Comparison of ENCODE assay signal across 25 mouse cellular contexts in genomic region chrX:73225365-73225764, GRCm38 (mm10). TPM values are rescaled to one million over a fixed set of nuclear protein-coding genes. Genes with fewer than 3 reads are reported as not detected.
DNase-seq lines count a peak whose midpoint lies in the region; ATAC-seq and TF ChIP-seq lines count a peak whose summit lies in the region.
"Had no signal": no experiment of that assay in that cellular context is flagged by ENCODE, and none has a peak within 500 bp of the region (broad histone marks: within the 10 kb centered on the region; RNA-seq: fewer than 3 reads in every experiment).

No protein-coding gene starts in this region.

- no peaks in the 10 kb centered on the region for H3K9me3 ChIP-seq in lung, postnatal 0 days (ENCODE audit: low read length)
- H3K9me3 ChIP-seq in CH12.LX (replicated peaks; ENCODE audit: low read length) = no peaks in the 10 kb centered on the region
- no peaks in the 10 kb centered on the region for H3K9me3 ChIP-seq in MEL (replicated peaks; ENCODE audit: insufficient read depth, low read length)
- H3K9me3 ChIP-seq: G1E had no signal

- WGBS in lung, postnatal 0 days = 30% methylated on average over 1 of the region's 1 CpGs

- H3K9ac ChIP-seq in lung, postnatal 0 days (replicated peaks; ENCODE audit: low read depth) = no peak overlapping the region
- H3K9ac ChIP-seq in CH12.LX (ENCODE audit: insufficient read depth, low read depth) = no peak overlapping the region
- no peak overlapping the region for H3K9ac ChIP-seq in MEL (ENCODE audit: control insufficient read depth, low read depth, low read length, poor library complexity, severe bottlenecking)

- TF ChIP-seq POLR2A in CH12.LX (IDR thresholded peaks at IDR 0.05; ENCODE audit: low read depth, low read length) (no peak), MEL (IDR thresholded peaks at IDR 0.05; ENCODE audit: control insufficient read depth in 1 of 2, insufficient read depth in 1 of 2, low read depth in 1 of 2, low read length in 2 of 2, poor library complexity in 1 of 2) (no peak)

- H3K36me3 ChIP-seq in lung, postnatal 0 days (ENCODE audit: insufficient read depth, low read length) = no peaks in the 10 kb centered on the region
- H3K36me3 ChIP-seq in CH12.LX (replicated peaks in 1 of 2; ENCODE audit: control insufficient read depth in 1 of 2, insufficient read depth in 1 of 2, low read length in 1 of 2) (no peaks in the 10 kb centered on the region), MEL (ENCODE audit: control insufficient read depth in 1 of 2, insufficient read depth in 2 of 2, low read length in 2 of 2) (peaks cover 0 to 8% of the 10 kb centered on the region in 2 experiments; a peak in 2 of 4 replicates)
- H3K36me3 ChIP-seq: G1E had no signal

- in situ Hi-C loops in CH12.LX (cut with MboI; ENCODE audit: low pct_ligation_motif_present, low pct_unique_long_range_greater_than_20kb, low sequenced_read_pairs) = loop anchor here (25.0 kb wide), 1 partner anchor 187 kb away; the partner anchor contains the start of gene Zfp92

- ATAC-seq in lung, postnatal 0 days = no peak
- ATAC-seq: activated CD4-positive, CD25-positive, alpha-beta regulatory T cell, adult 4 months; CD4-positive, CD25-positive, alpha-beta regulatory T cell, adult 4 months; Patski had no signal

- 0 out of 2 replicates have a peak, but pooled peaks cover 2% of the 10 kb centered on the region for H3K27me3 ChIP-seq in lung, postnatal 0 days (replicated peaks; ENCODE audit: insufficient read depth, low read length)
- H3K27me3 ChIP-seq in CH12.LX (replicated peaks) (no peaks in the 10 kb centered on the region), MEL (ENCODE audit: control insufficient read depth in 1 of 2, insufficient read depth in 2 of 2, low read length in 2 of 2) (no peaks in the 10 kb centered on the region)

- intact Hi-C loops in left cerebral cortex, postnatal 4 days (cut with DNase I) = no loop called here

- dilution Hi-C loops in CH12.LX (cut with MboI; ENCODE audit: extremely low pct_ligation_motif_present, extremely low pct_unique_long_range_greater_than_20kb, low sequenced_read_pairs) = no loop called here

- no peak for TF ChIP-seq CTCF in lung, postnatal 0 days (IDR thresholded peaks at IDR 0.05)
- TF ChIP-seq CTCF in CH12.LX (conservative IDR thresholded peaks at IDR 0.05 in 1 of 2, IDR thresholded peaks at IDR 0.05 in 1 of 2; ENCODE audit: low read depth in 2 of 2, low read length in 2 of 2) (no peak), MEL (IDR thresholded peaks at IDR 0.05 in 2 of 3, conservative IDR thresholded peaks at IDR 0.05 in 1 of 3; ENCODE audit: control insufficient read depth in 1 of 3, insufficient read depth in 1 of 3, low read depth in 2 of 3, low read length in 3 of 3, poor library complexity in 1 of 3, severe bottlenecking in 1 of 3) (no peak)

- H3K79me2 ChIP-seq in CH12.LX (replicated peaks; ENCODE audit: control insufficient read depth, extremely low read depth, insufficient read depth, poor library complexity, severe bottlenecking) (no peaks in the 10 kb centered on the region), MEL (ENCODE audit: control insufficient read depth, insufficient read depth, low read length, poor library complexity) (peaks cover 2% of the 10 kb centered on the region; the same call in 1 of the 2 replicates)

- H3K4me3 ChIP-seq in lung, postnatal 0 days (ENCODE audit: low read depth, low read length) = no peak overlapping the region
- H3K4me3 ChIP-seq in CH12.LX (replicated peaks in 1 of 3; ENCODE audit: low read depth in 2 of 3, low read length in 2 of 3, poor library complexity in 1 of 3) (no peak overlapping the region), MEL (ENCODE audit: control insufficient read depth in 1 of 2, insufficient read depth in 1 of 2, low read depth in 2 of 2, low read length in 2 of 2) (no peak overlapping the region)

- H3K27ac ChIP-seq in lung, postnatal 0 days (ENCODE audit: low read length) = no peak overlapping the region
- no peak overlapping the region for H3K27ac ChIP-seq in CH12.LX (ENCODE audit: insufficient read depth, low read depth)
- H3K27ac ChIP-seq in MEL (ENCODE audit: control insufficient read depth, low read depth, low read length) = no peak overlapping the region

- TF ChIP-seq RAD21 in CH12.LX (IDR thresholded peaks at IDR 0.05; ENCODE audit: low read depth, low read length) (no peak), MEL (IDR thresholded peaks at IDR 0.05; ENCODE audit: low read depth, low read length) (no peak)

- TF ChIP-seq EP300 in lung, postnatal 0 days (IDR thresholded peaks at IDR 0.05) = no peak
- TF ChIP-seq EP300 in CH12.LX (IDR thresholded peaks at IDR 0.05; ENCODE audit: low read length) (no peak), MEL (IDR thresholded peaks at IDR 0.05; ENCODE audit: low read depth in 1 of 2, low read length in 2 of 2) (no peak)

- no peaks in the 10 kb centered on the region for H3K4me1 ChIP-seq in lung, postnatal 0 days (ENCODE audit: insufficient read depth, low read depth, low read length)
- H3K4me1 ChIP-seq in CH12.LX (ENCODE audit: control insufficient read depth in 1 of 2, insufficient read depth in 2 of 2) (no peaks in the 10 kb centered on the region), MEL (ENCODE audit: control insufficient read depth in 1 of 2, insufficient read depth in 2 of 2, low read length in 2 of 2) (peaks cover 3% of the 10 kb centered on the region in 2 experiments; a peak in 2 of 4 replicates)

- H3K4me2 ChIP-seq in lung, postnatal 0 days (replicated peaks; ENCODE audit: low read depth, low read length) = no peak overlapping the region
- H3K4me2 ChIP-seq in CH12.LX (ENCODE audit: insufficient read depth, low read depth, poor library complexity, severe bottlenecking) = no peak overlapping the region

- peak; percentile 2 for DNase-seq in lung, postnatal 0 days (ENCODE audit: low spot score)
- DNase-seq in lung, postnatal 25 days (ENCODE audit: low spot score) = no peak
- DNase-seq in CH12.LX (ENCODE audit: extremely low read depth) (no peak), MEL (ENCODE audit: low read depth, low spot score) (no peak)
- DNase-seq in retina, embryonic 14.5 days (ENCODE audit: low spot score) = no peak
- DNase-seq in left cerebral cortex, postnatal 4 days = no peak
- DNase-seq: adrenal gland, adult 2 months; adrenal gland, adult 8-10 months; adrenal gland, postnatal 10 days; adrenal gland, postnatal 14 days; adrenal gland, postnatal 25 days; adrenal gland, postnatal 36 days; B cell, adult 2 months; cerebellum, adult 11 months; cerebellum, adult 11-12 months; cerebellum, adult 18-20 months; cerebellum, adult 2 months; cerebellum, adult 8-10 months had no signal

TF ChIP-seq in CH12.LX, 34 proteins besides CTCF, POLR2A, EP300 and RAD21 (continues in another document):
- TF ChIP-seq RCOR1 (conservative IDR thresholded peaks at IDR 0.05; ENCODE audit: low read depth, low read length) = no peak

TF ChIP-seq in MEL, 35 proteins besides CTCF, POLR2A, EP300 and RAD21:
- TF ChIP-seq E2F4 (IDR thresholded peaks at IDR 0.05; ENCODE audit: borderline replicate concordance, low read depth, low read length) (no peak), TBP (IDR thresholded peaks at IDR 0.05; ENCODE audit: low read depth, low read length) (peak; percentile 66)

RNA-seq across cellular contexts. Expression of gene F8a, which starts 2.7 kb away (rescaled TPM):
- 15.4 and 16.1 TPM in 2 replicates for polyA plus RNA-seq in lung, postnatal 0 days (2015; fragmentation: Nextera tagmentation; extraction: Ambion mirVana)
- total RNA-seq in CH12.LX (2012; rRNA removed) (3.5 and 4.9 TPM in 2 replicates), CH12.LX (2014; rRNA removed) (3.5 and 4.9 TPM in 2 replicates), MEL (2012; rRNA removed) (3.3 and 3.4 TPM in 2 replicates)
- polyA plus RNA-seq in CH12.LX (2012; ENCODE audit: insufficient read length, low read depth) (3.7 and 5.0 TPM in 2 replicates), MEL (2012; ENCODE audit: insufficient read depth in 1 of 2, insufficient read length in 2 of 2, low read depth in 1 of 2, low replicate concordance in 2 of 2, missing spikeins in 1 of 2) (1 to 10 TPM in 1 of 2 experiments, not detected in 1; 6.0 TPM)
- total RNA-seq in left cerebral cortex, postnatal 4 days (2021) = 10 to 100 TPM; 16.2 to 17.1 TPM

RNA-seq across cellular contexts. Expression of gene Xlr4b, which starts 11.2 kb away (rescaled TPM):
- polyA plus RNA-seq in lung, postnatal 0 days (2015; fragmentation: Nextera tagmentation; extraction: Ambion mirVana) = 0.19 and 0.78 TPM in 2 replicates
- total RNA-seq in CH12.LX (2012; rRNA removed) (29.5 and 36.0 TPM in 2 replicates), CH12.LX (2014; rRNA removed) (107 and 126 TPM in 2 replicates), MEL (2012; rRNA removed) (37.4 and 44.4 TPM in 2 replicates)
- polyA plus RNA-seq in CH12.LX (2012; ENCODE audit: insufficient read length, low read depth) (65.7 and 68.6 TPM in 2 replicates), MEL (2012; ENCODE audit: insufficient read depth in 1 of 2, insufficient read length in 2 of 2, low read depth in 1 of 2, low replicate concordance in 2 of 2, missing spikeins in 1 of 2) (10 to 100 TPM in 1 of 2 experiments, not detected in 1; 43.2 TPM)
- 1 to 10 TPM in 1 of 2 experiments, under 1 TPM in 1; 0.60 to 1.4 TPM for total RNA-seq in left cerebral cortex, postnatal 4 days (2021)
- total RNA-seq: adrenal gland, postnatal 25 days had no signal
- polyA plus RNA-seq: G1E, Patski had no signal

RNA-seq across cellular contexts. Expression of gene Xlr4c, which starts 17.6 kb away (rescaled TPM):
- 0.50 TPM in 1 of 2 replicates, not detected in the other for polyA plus RNA-seq in lung, postnatal 0 days (2015; fragmentation: Nextera tagmentation; extraction: Ambion mirVana)
- total RNA-seq in CH12.LX (2012; rRNA removed) (35.6 and 38.0 TPM in 2 replicates), CH12.LX (2014; rRNA removed) (75.0 and 97.6 TPM in 2 replicates), MEL (2012; rRNA removed) (12.8 and 18.6 TPM in 2 replicates)
- polyA plus RNA-seq in CH12.LX (2012; ENCODE audit: insufficient read length, low read depth) (61.1 and 67.8 TPM in 2 replicates), MEL (2012; ENCODE audit: insufficient read depth in 1 of 2, insufficient read length in 2 of 2, low read depth in 1 of 2, low replicate concordance in 2 of 2, missing spikeins in 1 of 2) (10 to 100 TPM in 1 of 2 experiments, not detected in 1; 37.4 TPM)
- total RNA-seq in left cerebral cortex, postnatal 4 days (2021) = not detected
- total RNA-seq: adrenal gland, postnatal 25 days; adrenal gland, postnatal 4 days had no signal
- polyA plus RNA-seq: adrenal gland, adult 2 months; brain, embryonic 14.5 days; cerebellum, adult 2 months; G1E; Patski had no signal

RNA-seq across cellular contexts. Expression of gene Xlr3b, which starts 33.4 kb away (rescaled TPM):
- 1.7 and 3.7 TPM in 2 replicates for polyA plus RNA-seq in lung, postnatal 0 days (2015; fragmentation: Nextera tagmentation; extraction: Ambion mirVana)
- total RNA-seq in CH12.LX (2012; rRNA removed) = 3.1 and 3.4 TPM in 2 replicates
- 2.3 and 3.7 TPM in 2 replicates for total RNA-seq in CH12.LX (2014; rRNA removed)
- polyA plus RNA-seq in CH12.LX (2012; ENCODE audit: insufficient read length, low read depth) = 1.4 and 1.8 TPM in 2 replicates
- total RNA-seq in MEL (2012; rRNA removed) = 22.4 and 23.8 TPM in 2 replicates
- 10 to 100 TPM in 1 of 2 experiments, not detected in 1; 16.5 TPM for polyA plus RNA-seq in MEL (2012; ENCODE audit: insufficient read depth in 1 of 2, insufficient read length in 2 of 2, low read depth in 1 of 2, low replicate concordance in 2 of 2, missing spikeins in 1 of 2)
- total RNA-seq in left cerebral cortex, postnatal 4 days (2021) = 10 to 100 TPM in 1 of 2 experiments, 1 to 10 TPM in 1; 3.6 to 13.1 TPM
- polyA plus RNA-seq: G1E, Patski had no signal

RNA-seq across cellular contexts. Expression of gene Xlr3c, which starts 39.8 kb away (rescaled TPM):
- not detected in 2 replicates for polyA plus RNA-seq in lung, postnatal 0 days (2015; fragmentation: Nextera tagmentation; extraction: Ambion mirVana)
- total RNA-seq in CH12.LX (2012; rRNA removed) (12.7 and 12.9 TPM in 2 replicates), CH12.LX (2014; rRNA removed) (4.5 and 6.0 TPM in 2 replicates), MEL (2012; rRNA removed) (68.4 and 78.0 TPM in 2 replicates)
- polyA plus RNA-seq in CH12.LX (2012; ENCODE audit: insufficient read length, low read depth) (2.3 and 3.9 TPM in 2 replicates), MEL (2012; ENCODE audit: insufficient read depth in 1 of 2, insufficient read length in 2 of 2, low read depth in 1 of 2, low replicate concordance in 2 of 2, missing spikeins in 1 of 2) (100 to 1,000 TPM in 1 of 2 experiments, 10 to 100 TPM in 1; 73.5 to 162 TPM)
- not detected for total RNA-seq in left cerebral cortex, postnatal 4 days (2021)
- total RNA-seq: adrenal gland, adult 18-20 months; adrenal gland, adult 8-10 months; adrenal gland, postnatal 10 days; adrenal gland, postnatal 14 days had no signal
- polyA plus RNA-seq: activated CD4-positive, CD25-positive, alpha-beta regulatory T cell, adult 4 months; adrenal gland, adult 2 months; brain, embryonic 14.5 days; CD4-positive, CD25-positive, alpha-beta regulatory T cell, adult 4 months; G1E; Patski had no signal

Comparison
In these comparisons a context has a peak if more than half of its experiments do, and no peak if none do; other contexts are left out.
1. RNA of gene Xlr4b, which starts 11.2 kb away (total RNA-seq): 29.5 to 126 TPM in CH12.LX and 37.4 to 44.4 TPM in MEL; 0.60 to 1.4 TPM in left cerebral cortex, postnatal 4 days; every median in the first group is over 10 times any median in the second.
2. RNA of gene Xlr4c, which starts 17.6 kb away (total RNA-seq): 35.6 to 97.6 TPM in CH12.LX and 12.8 to 18.6 TPM in MEL; not detected in left cerebral cortex, postnatal 4 days; every median in the first group is over 10 times any median in the second.